Mouse (Mus musculus): ENCODE data around the gene Hps3.
"Not testable (repeated sequence)": the region's sequence is repeated elsewhere in the genome, so short reads cannot be mapped to it uniquely, and the experiment has no call there.

Gene Hps3

DNA sequence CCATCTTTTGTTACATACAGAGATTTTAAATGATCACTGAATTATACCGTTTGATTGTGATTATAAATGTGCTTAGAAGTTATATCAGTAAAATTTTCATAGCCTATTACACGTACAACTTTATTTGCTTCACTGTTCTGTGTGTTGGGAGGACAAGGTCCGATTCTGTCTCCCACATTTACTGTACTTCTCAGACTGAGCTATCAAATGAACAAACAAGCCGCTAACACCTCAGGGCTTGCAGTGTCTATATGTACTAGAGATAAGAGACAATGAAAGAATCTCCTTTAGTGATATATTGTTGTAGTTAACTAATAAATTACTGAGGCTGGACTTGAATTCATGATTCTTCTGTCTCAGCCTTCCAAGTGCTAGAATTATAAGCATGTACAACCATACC lies 27.8 kb downstream of the Hps3 start:
- no peak for DNase-seq (ENCODE audit: low spot score in 2 of 2)

DNA sequence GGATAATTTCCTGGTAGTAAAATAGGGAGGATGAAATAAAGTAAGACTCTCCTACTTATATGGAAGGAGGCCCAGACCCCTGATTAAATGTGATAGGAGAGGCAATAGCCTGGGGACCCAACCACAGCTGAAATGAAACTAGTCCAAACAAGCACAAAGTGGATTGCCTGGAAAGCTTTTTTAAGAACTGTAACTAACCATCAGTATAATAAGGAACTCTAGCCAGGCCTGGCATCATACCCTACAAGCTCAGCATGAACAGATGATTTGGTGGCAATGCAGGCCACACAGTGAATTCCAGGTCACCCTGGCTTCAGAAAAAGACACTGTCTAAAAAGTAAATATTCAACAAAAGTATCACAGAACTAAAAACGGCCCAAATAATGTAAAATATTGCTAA lies 29.5 kb downstream of the Hps3 start:
- no peak for DNase-seq (ENCODE audit: low spot score in 2 of 2)

DNA sequence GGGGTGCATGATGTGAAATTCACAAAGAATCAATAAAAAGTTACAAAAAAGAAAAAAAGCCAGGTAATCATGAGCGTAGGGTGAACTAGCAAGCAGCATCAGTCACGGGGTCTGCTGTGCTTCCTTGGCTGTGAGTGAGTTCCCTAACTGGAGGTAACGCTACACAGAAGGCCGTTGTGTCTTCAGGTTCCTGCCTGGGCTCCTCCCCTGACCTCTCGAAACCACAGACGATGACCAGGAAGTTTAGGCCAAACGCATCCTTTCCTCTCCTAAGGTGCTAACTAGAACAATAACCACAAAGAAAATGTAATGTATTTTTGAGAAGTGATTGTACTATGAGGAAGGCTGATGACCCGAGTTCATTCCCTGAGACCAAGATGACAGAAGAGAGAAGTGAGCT lies 30.7 kb downstream of the Hps3 start:
- DNase-seq (ENCODE audit: low spot score in 2 of 2) = no peak

DNA sequence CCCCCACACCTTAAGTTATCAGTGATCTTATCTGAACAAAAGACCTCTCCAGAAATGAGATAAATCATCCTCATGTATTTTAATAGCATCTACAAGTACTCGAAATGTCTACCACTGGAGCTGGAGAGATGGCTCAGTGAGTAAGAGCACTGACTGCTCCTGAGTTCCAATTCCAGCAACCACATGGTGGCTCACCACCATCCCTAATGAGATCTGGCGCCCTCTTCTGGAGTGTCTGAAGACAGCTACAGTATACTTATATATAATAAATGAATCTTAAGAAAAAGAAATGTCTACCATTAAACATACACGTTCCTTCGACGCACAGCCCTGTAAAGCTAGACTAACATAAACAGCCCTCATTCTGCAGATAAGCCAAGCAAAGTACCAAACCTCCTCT lies 32.3 kb downstream of the Hps3 start:
- no peak for DNase-seq (ENCODE audit: low spot score in 2 of 2)

DNA sequence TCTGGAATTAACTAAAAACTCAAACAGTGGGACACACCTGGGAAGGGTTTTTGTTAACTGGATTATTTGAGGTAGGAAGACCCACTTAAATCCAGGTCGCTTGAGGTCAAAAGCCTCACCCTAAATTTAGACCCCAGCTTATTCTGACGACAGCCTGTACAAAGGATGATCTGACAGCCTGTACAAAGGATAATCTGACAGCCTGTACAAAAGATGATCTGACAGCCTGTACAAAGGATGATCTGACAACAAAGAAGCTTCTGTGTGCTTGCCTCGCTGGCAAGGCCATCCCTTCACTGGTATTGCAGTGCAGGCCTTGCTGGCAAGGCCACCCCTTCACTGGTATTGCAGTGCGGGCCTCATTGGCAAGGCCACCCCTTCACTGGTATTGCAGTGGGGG lies 34.3 kb downstream of the Hps3 start:
- DNase-seq (ENCODE audit: low spot score in 2 of 2) = no peak

DNA sequence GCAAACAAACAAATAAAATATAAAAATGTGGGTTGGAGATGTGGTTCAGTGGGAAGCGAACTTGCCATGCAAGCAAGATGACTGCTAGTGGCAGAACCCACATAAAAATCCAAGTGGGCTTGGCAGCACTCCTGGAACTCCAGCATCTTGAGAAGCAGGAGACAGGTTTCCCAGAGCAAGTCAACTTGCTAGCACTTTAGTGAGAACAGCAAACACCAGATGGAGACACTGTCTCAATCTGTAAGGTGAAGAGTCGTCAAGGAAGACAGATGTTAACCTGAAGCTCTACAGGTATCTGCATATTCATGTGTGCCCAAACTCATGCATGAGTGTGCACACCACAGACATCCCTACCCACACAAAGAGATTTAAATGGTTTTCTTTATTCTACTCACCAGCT lies 35.6 kb downstream of the Hps3 start:
- no peak for DNase-seq (ENCODE audit: low spot score in 2 of 2)

DNA sequence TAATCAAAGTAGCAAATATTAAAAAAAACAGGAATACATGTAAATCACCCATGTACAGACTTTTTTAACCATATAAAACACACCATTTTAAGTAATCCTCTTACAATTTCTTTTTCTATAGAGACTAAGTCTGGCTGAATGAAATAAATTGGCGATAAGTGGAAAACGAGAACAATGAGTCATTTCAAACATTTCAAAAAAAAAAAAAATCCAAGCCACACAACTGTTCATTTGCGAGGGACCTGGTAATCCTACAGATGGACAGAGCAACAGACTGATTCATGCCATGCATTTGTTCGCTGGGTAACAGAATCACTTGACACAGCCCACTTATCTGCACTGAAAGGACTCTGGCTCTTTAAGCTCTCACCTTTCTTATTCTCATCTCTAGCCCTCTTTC lies 42.7 kb downstream of the Hps3 start:
- no peak for DNase-seq (ENCODE audit: low spot score in 2 of 2)

DNA sequence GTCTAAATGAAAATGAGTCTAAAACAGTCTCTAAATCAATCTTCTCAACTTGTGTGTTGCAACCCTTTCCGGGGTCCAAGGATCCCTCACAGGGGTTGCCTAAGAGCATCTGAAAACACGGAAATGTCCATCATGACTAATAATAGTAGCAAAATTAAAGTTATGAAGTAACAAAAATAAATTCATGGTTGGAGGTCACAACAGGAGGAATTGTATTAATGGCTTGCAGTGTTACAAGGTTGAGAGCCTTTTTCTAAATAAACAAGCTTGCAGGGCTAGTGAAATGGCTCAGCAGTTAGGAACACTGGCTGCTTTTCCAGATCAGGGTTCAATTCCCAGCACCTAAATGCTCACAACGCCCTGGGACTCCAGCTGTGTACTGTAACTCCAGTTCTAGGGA lies 45.1 kb downstream of the Hps3 start:
- no peak for DNase-seq (ENCODE audit: low spot score in 2 of 2)

DNA sequence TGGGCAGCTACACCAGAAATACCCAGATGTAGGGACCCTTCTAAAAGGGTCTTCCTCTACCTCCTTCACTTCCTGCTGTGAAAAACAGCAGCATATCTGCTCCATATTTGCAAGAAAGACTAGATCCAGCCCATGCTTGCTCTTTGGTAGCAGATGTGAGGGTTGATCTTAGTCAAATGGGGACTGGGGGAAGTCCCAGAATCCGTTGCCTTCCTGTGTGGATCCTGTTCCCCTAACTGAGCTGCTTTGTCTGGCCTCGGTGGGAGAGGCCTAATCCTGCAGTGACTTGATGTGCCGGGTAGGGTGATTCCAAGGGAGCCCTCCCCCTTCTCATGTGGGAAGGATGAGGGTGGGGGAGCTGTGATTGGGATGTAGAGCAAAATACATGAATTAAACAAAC lies 49.0 kb downstream of the Hps3 start:
- no peak for DNase-seq (ENCODE audit: low spot score in 2 of 2)

DNA sequence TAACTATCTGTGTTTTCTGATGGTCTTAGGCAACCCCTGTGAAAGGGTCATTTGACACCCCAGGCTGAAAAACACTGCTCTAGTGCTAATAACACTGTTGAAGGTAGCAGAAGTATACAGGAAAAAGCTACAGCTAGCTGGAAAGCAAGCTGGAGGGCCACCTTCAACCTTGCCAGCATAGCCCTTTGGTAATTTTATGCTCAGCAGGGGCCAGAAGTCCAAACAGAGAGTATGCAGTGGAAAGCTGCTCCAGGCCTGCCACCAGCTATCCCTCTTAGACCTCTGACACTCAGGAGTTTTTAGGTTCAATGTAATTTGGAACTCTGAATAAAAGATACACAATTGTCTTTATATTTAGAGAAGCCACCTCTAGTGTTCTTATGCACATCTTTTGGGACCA lies 52.3 kb downstream of the Hps3 start:
- DNase-seq (ENCODE audit: low spot score in 2 of 2) = no peak

DNA sequence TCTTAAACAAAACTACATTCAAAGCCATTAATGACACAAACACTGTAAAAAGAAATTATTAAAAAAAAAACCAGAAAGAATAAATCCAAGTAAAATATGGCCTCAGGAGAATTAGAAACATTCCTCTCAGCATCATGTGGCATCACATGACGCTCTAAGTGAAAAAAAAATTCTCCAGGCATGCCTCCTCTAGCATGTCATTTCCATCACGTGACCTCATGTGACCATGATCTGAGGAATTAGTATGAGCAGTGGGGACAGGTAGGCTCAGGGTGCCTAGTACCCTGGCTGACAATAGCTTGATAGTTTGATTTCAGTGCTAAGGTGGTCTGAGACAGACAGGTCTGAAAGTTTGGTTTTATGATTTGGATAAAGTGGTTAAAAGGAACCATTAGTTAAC lies 54.0 kb downstream of the Hps3 start:
- no peak for DNase-seq (ENCODE audit: low spot score in 2 of 2)

DNA sequence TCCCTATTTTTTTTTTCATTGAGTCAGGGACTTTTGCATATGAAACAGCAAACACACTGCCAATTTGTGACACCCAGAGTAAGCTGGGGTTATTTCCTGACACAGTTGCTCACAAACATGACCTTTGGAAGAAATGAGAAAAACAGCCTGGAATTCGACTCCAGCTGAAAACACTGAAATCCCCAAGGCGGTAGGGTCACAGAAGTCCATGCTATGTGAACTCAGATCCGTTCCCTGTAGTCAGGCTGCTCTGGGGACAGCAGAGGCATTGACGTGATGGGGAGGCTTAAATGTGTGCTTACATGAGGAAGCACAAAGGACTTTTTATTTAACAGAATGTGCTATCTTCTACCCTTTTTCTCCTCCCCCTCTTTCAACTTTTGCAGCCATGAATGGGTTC lies 56.6 kb downstream of the Hps3 start:
- no peak for DNase-seq (ENCODE audit: low spot score in 2 of 2)

DNA sequence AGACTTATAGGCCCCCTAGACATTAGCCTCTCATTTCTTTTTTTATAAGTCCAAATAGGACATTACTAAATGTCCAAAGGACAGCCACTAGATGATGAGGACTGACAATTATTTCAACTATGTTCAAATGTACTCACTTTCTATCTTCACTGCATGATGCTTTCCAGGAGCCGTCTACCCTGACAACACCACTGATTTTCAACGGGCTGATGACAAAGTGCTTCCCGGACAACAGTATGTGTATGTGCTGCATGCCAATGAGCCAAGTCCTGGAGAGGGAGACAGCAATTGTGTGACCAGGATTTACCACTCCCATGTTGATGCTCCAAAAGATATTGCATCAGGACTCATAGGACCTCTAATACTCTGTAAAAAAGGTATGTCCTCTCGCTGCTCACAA lies 69.0 kb downstream of the Hps3 start:
- DNase-seq (ENCODE audit: low spot score in 2 of 2) = no peak

DNA sequence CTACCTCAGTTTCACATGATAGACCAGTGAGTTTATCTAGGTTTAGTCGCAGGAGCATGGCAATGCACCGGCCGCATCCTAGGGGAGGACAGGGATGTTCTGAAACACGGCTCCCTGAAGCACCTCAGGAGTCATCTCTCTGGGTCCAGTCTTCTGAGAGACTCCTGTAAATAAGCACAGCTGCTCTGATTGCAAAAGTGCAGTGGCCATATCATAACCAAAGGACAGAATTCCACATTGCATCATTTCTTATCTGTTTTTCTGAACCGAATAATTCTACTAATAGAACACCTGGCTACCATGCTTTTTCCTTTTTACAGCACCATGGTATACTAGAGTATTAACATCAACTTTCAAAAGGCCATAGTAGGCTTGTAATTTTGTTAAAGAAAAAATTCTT lies 69.9 kb downstream of the Hps3 start:
- no peak for DNase-seq (ENCODE audit: low spot score in 2 of 2)

DNA sequence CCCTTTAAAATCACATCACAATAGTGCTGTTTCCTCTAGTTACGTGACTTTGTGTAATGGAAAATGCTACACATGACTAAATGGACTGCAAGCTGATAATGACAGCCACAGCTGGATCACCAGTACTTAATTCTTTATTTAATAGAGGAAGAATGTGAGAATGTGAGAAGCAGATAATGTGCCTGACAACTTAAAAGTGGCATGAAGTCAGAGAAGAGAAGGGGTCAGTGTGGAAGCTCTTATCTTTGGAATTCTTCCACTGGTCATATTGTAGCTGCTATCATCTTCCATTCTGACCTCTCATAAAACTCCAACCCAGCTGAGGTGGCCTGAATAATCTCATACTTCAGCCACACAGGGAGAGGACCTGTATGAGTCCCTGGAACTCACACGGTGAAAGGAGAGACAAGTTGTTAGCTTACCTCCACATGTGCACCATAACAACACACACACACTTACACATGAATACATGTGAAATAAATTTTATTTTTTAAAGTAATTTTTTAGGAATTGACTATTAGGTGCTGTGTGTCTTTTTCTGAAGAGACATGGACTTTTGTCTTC lies 70.4 kb downstream of the Hps3 start:
- DNase-seq (ENCODE audit: low spot score in 2 of 2) = no peak

DNA sequence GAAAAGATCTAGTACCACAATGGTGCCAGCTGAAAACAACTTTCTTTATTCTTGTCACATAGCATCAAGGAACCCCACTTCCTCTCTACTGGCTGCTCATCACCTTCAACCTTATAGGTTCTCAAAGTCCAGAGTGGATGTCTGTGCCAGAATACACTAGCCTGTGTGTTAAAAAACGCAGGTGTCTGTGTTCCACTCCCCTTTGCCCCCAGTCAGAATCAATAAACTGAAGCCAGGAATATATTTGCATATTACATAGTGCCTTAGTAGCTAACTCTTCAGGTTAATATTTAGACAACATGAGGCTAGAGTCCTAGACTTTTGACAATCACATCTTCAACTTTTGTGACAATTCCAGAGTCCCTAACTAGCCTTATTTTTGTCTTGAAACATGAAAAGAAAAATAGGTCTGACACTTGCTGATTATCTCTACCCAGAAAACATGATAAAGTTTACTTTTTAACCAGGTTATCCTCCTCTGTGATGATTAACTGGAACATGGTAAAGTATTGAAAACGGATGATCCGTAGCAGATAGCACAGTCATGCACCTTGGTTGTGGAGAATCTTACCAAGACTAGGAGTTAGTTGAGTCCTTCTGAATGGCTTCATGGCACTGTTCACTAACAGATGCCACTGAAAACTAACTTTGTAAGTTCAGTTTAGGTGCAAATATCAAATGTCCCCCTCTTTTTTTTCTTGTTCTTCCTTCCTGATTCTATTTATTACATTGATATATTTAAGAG lies 72.2 kb downstream of the Hps3 start:
- no peak for DNase-seq (ENCODE audit: low spot score in 2 of 2)

DNA sequence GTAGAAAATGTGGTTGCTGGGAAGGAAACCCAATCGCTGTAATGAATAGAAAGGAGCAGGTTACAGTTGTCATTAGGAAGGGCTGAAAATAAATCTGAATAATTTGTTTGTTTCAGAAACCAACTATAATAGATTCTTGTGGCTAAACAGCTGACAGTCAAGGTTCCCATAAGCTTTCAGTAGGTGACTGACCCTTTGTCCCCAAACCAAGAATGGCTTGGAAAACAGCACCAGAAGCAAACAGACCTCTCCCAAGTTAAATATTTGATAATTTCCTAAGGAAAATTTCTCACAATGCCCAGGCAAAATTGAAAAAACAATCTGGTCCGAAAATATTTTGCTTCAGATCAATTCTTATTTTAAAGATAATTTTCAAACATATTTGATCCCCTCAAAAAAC lies 73.8 kb downstream of the Hps3 start:
- DNase-seq (ENCODE audit: low spot score in 2 of 2) = no peak

DNA sequence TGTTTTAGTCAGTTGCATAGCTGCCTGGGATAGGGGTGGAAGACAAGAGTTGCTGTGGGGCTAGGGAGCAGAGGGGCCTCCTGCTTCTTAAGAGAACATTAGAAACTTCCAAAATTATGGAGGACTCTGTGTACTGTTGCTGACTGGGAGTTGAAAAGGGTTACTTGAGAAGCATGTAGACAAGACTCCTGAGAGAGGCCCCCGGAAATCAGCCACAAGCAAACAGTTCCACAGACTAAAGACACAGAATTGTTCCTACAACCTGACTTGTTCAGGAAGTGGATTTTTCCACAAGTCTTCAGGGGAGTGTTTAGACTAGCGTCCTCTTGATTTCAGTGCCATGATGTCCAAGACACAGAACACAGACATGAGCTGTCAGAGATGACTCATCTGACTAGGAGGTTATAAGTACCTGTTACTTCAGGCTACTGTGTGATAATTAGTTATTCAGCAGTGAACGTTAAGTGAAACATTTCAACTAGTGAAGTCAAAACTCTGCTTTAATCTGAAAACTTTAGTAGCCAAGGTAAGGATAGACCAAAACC lies 74.5 kb downstream of the Hps3 start:
- no peak for DNase-seq (ENCODE audit: low spot score in 2 of 2)

DNA sequence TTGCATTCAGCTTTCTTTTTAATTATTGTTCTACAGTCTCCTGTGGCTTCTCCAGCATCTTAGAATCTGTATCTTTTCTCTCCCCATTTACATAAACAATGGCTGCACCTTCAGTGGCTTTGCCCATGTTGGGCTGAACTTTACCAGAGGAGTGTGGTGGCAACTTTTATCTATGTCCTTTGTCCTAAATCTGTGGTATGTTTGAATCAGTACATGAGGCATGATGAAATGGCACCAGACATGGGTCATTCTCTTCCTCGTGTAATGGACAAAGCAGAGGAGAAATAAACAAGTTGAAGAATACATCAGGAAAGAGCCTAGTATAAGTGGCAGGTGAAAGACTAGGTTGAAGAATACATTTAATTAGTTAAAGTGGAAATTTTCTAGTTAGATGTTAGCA lies 76.1 kb downstream of the Hps3 start:
- no peak for DNase-seq (ENCODE audit: low spot score in 2 of 2)

DNA sequence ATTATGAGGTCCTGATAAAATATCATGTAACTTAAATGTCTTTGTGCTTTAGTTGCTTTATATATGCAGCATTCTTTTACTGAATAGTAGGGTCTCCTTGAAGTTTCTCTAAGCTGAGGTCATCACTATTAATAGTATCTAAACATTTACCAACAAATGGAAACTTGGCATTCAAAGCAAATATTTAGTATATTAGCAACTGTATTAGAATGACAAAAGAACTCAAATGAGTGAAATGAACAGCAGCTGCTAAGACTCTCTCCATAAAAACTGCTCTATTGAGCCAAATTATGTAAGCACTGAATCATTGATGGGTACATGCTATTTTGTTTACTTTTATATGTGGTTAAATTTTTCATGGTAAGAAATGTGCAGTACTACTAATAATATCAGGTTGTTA lies 77.1 kb downstream of the Hps3 start:
- DNase-seq (ENCODE audit: low spot score in 2 of 2) = no peak

DNA sequence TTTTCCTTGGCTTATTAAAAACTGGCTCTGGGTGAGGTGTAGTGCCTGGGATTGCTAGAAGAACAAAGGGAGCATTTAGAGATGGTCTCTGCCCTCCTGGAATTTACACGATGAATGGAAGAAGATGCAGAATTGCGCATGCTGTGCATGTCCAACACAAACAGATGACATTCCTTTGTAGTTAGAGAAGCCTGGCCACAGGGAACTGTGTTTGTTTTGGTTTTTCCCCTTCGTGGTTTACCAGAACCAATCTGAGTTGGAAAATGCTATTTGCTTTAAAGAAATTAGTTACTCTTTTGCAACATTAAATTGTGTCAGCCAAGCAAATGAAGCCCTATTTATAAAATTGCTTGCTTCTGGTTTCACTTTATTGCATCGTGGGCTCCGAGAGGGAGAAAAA lies 78.2 kb downstream of the Hps3 start, which contains the start of gene Cp:
TSS of gene Cp (plus strand) at position 170 of the 400 bp plus-strand sequence.
- no peak for DNase-seq (ENCODE audit: low spot score in 2 of 2)

DNA sequence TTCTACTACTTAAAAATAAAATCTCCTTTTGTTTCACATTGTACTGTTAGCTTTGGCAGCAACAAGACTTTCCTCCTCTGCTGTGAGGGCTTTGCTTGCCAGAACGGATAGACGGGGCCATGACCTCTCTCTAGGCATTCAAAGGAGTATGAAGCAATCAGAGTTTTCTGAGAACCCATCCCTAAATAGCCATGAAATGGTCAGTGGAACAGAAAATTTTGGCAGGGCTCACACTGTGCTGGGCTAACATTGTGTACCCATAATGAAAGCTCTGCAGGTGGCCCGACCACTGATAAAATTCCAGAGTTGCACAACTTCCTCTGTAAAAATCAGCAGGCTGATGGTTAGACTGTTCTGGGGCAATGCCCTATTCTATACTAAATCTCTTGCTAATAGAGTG lies 81.2 kb downstream of the Hps3 start:
- DNase-seq (ENCODE audit: low spot score in 2 of 2) = peak in 1 of 2 experiments; percentile 55

DNA sequence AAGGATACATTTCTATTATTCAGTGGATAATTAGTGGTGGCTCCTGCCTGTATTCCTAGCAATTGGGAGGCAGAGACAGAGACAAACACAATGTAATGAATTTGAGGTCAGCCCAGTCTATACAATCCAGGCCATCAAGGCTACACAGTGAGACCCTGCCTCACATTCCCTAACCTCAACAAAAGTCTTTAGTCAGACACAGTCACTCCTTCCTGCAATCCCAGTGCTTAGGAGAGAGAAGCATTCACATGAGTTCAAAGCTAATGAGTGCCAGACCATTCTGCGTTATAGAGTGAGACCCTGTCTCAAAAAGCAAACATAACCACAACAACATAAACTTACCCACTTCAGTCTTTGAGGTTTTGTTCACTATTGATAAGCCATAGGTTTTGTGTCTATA lies 81.7 kb downstream of the Hps3 start:
- DNase-seq (ENCODE audit: low spot score in 2 of 2) = no peak

DNA sequence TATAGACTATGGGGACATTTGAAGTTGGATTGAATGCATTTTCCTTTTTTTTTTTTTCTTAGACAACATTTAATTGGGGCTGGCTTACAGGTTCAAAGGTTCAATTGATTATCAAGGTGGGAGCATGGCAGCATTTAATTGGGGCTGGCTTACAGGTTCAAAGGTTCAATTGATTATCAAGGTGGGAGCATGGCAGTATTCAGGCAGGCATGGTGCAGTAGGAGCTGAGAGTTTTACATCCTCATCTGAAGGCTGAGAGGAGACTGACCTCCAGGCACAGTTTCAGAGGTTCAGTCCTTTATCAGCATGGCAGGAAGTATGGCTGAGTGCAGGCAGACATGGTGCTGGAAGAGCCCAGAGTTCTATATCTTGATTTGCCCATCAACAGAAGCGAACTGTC lies 85.7 kb downstream of the Hps3 start:
- DNase-seq (ENCODE audit: low spot score in 2 of 2) = not testable (repeated sequence)
